Mouse (Mus musculus) c-Kit-negative CD71-positive TER-119-positive erythroid progenitor cells, embryonic 14.5 days (primary cell): ENCODE measurements around the gene Fam50a.
"Not testable (repeated sequence)": the region's sequence is repeated elsewhere in the genome, so short reads cannot be mapped to it uniquely, and the experiment has no call there.

Experiments used
- DNase-seq: peaks from one replicate; pipeline ENCODE4 v3.0.0-alpha.2; 2013; ENCODE audit warnings: low read depth, low spot score

Fam50a gene

DNA sequence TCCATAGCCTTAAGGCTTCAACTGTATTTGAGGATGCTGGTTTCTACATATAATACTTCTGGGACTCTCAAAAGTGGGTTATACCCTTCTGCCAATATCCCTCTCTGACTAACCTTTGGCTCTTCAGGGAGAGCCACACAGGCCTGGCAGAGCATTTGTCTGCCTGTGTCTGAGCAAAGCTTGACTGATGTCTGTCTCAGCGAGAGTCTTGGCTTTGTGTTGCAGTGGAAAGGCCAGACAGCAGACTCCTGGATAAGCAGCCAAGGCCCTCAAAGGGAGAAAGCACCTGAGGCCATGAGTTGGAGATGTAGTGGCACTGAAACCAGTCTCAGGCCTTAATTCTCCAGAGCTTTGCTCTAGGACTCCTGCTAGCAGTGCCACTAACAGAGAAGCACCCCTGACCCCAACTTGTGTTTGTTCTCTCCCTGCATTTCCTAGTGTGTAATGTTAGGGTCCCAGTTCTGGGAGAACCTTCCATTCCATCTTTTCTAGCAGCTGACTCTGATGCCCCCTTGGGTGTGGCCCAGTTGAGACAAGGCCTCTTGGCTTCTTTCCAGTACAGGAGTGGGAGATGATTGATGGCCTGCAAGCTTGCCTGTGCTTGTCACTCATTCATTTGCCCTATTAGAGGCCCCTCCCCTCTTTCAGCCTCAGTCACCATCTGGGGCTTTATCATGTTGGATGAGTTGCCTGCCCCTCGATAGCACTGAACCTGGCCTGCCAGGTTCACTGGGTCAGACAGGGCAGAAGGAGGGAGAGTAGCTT, 17.5 kb downstream of the Fam50a start:
- no peak for DNase-seq

- DNase-seq = no peak
Observed at GRCm38 (mm10) chrX:74352645-74353466, 40.0 kb downstream of the Fam50a start.

DNA sequence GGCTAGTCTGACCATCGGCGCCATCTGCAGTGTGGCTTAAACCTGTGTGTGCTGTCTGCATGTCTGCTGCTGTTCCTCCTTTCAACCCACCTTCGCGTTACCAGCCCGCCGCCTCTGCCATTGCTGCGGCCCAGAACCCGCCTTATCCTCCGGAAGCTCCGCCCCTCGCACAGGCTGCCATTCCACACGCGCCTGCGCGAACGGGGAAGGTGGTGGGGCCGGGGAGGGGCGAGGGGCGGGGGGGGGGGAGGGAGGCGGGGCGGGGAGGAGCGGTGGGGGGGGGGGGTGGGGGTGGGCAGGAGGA, 40.6 kb downstream of the Fam50a start, which contains the start of gene Lage3:
Gene Lage3 (minus strand): TSS at position 152 of the 304 bp plus-strand sequence.
- peak; percentile 38 for DNase-seq

DNA sequence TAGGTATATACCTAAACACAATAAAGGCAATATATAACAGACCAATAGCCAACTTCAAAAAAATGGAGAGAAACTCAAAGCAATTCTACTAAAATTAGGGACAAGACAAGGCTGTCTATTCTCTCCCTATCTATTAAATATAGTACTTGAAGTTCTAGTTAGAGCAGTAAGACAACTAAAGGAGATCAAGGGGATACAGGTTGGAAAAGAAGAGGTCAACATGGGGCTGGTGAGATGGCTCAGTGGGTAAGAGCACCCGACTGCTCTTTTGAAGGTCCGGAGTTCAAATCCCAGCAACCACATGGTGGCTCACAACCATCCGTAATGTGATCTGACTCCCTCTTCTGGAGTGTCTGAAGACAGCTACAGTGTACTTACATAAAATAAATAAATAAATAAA, 44.2 kb downstream of the Fam50a start:
- DNase-seq = not testable (repeated sequence)

DNA sequence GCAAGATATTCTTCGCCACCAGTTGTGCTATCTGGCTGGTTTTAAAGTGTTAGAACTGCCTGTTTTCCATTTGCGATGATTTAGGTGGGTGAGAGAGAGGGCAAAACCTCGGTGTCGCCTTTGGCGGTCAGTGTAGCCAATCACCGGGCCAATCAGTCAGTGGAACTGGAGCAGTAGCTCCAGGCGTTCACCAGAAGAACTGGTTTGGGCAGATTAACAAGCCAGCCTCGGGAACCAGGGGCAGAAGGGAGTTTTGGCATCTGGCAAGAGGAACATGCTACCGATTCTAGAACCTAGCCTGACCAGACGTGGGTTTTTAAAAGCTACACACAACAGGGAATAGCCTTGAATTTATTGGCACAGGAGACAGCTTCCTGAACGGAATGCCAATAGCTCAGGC, 46.3 kb downstream of the Fam50a start:
- no peak for DNase-seq

- no peak for DNase-seq
Observed at GRCm38 (mm10) chrX:74367512-74367911, 54.7 kb downstream of the Fam50a start.

DNA sequence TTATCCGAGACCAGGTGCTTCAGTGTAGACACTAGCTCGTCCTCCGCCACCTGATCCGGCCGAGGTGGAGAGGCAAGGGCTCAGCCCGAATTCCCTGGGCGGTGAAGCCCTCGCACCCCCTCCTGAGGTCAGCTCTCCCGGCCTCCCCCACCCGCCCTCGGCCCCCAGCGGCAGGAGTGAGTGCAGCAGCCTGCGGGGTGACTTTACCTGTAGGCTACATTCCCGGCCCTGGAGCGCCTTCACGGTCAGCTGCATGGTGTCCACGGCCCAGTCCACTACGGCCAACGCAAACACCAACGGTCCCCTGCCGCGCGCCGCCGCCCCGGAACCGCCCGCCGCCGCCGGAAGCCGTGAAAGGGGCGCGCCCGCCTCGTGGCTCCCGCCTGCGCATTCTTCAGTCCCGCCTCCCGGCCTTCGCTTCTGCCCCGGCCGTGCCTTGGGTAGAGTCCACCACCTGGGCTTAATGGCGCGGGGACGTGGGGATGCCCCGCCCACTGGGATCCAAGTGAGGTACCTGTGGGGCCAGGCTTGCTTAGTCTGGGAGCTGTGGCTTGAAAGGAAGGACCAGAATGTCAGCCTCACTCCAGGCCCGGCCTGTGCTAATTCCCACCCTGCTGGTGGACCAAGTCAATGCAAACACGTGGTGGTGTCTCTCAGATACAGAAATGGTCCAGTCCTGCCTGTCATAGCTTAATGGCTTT, 55.5 kb downstream of the Fam50a start:
- no peak for DNase-seq
